Mouse (Mus musculus) bone marrow macrophage, adult 2 months (primary cell): ENCODE measurements around the gene Cfap43.
A peak's percentile ranks its signal among the peaks of the same experiment; 100 is the strongest.

ENCODE experiments used
- CTCF ChIP-seq: IDR thresholded peaks from 2 replicates; pipeline ENCODE4 v1.5.1; 2012; ENCODE audit warnings: low read depth, mild to moderate bottlenecking, low read length, moderate library complexity
- POLR2A ChIP-seq: IDR thresholded peaks from 2 replicates; pipeline ENCODE4 v1.6.1; 2012; ENCODE audit warnings: mild to moderate bottlenecking, low read depth, low read length, borderline replicate concordance

DNA sequence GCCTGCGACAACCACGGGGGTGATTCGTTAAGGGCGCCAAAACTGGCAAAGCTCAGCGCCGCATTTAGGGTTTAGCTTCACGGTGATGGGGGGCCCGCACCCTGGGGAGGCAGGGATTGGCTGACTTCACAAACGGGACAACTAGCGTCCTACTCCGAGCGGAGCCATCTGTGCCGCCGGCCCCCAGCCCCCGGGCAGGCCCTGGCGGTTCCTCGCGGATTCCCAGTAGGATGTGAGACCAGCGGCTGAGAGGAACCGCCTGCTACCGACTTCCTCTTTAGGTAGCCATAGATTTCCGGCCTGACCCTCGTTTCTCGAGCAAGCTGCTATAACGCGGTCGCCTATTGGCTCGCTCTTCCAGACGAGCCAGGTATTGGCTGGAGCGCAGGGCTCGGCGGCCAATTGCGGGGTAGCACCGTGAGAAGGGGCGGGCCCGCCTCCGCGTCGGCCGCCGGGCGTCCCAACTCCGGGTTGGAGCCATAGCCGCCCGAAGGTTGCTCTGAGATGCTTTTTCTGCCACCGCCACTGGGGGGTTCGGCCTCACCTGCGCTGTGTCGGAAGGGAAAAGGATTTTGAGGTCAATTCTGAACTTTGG is 53.6 kb downstream of the Cfap43 start, which contains the start of gene Gsto2:
- TF ChIP-seq CTCF, result 0 out of 2 replicates have a peak, but pooled peaks have one; percentile 14
- TF ChIP-seq POLR2A, result no peak
